Mouse (Mus musculus) G1E (cell line): ENCODE results near the gene Lims1. TPM values are rescaled to one million over a fixed set of nuclear protein-coding genes. Genes with fewer than 3 reads are reported as not detected.

ENCODE experiments used
- ATAC-seq: 2 replicates; pipeline ENCODE4 v1.8.0; 2016; ENCODE audit warnings: mild to moderate bottlenecking; ENCODE audit not compliant: insufficient number of reproducible peaks, poor library complexity, low FRiP score, severe bottlenecking; ENCODE audit errors: extremely low read depth
- DNase-seq: peaks from one replicate; pipeline ENCODE4 v3.0.0; 2012; ENCODE audit warnings: low spot score
- H3K27me3 ChIP-seq: 2 replicates; pipeline ENCODE4 v1.6.1; 2012; ENCODE audit warnings: mild to moderate bottlenecking, low read length, inconsistent platforms; ENCODE audit not compliant: insufficient read depth
- H3K36me3 ChIP-seq: replicated peaks from 2 replicates; pipeline ENCODE3; 2012; ENCODE audit warnings: mild to moderate bottlenecking, inconsistent platforms
- H3K4me1 ChIP-seq: 2 replicates; pipeline ENCODE4 v1.6.1; 2012; ENCODE audit warnings: low read depth, low read length, inconsistent platforms, mixed read lengths; ENCODE audit not compliant: insufficient read depth
- H3K4me3 ChIP-seq: 2 replicates; pipeline ENCODE4 v1.5.1; 2012; ENCODE audit warnings: low read depth, mild to moderate bottlenecking, inconsistent platforms, low read length, moderate library complexity, mixed read lengths
- H3K9me3 ChIP-seq: replicated peaks from 2 replicates; pipeline ENCODE4 v1.6.1; 2012; ENCODE audit warnings: inconsistent platforms
- CTCF ChIP-seq: IDR thresholded peaks from 2 replicates; pipeline ENCODE4 v1.5.1; 2012; ENCODE audit warnings: low read depth, low read length, inconsistent platforms, mixed read lengths
- GATA1 ChIP-seq: IDR thresholded peaks from 2 replicates; pipeline ENCODE4 v1.6.1; 2012; ENCODE audit warnings: borderline replicate concordance, low read length, inconsistent platforms, mixed read lengths
- GATA2 ChIP-seq: IDR thresholded peaks from 2 replicates; pipeline ENCODE4 v1.6.1; 2012; ENCODE audit warnings: low read depth, low read length, inconsistent platforms, borderline replicate concordance
- POLR2AphosphoS5 ChIP-seq: IDR thresholded peaks from 2 replicates; pipeline ENCODE4 v1.6.1; 2012; ENCODE audit warnings: low read depth, low read length, inconsistent platforms; ENCODE audit not compliant: insufficient replicate concordance
- TAL1 ChIP-seq: conservative IDR thresholded peaks from 2 replicates; pipeline ENCODE4 v1.6.1; 2012; ENCODE audit warnings: low read depth, low read length, inconsistent platforms, mixed read lengths
- polyA plus RNA-seq: library from polyadenylated mRNA; stranded (reverse); fragments of >175 nt; gene quantifications from 2 replicates; pipeline ENCODE4 v1.2.3, GENCODE M21; 2012
- total RNA-seq, 2 experiments: library from RNA; stranded (forward) in 1 of 2; stranded (reverse) in 1 of 2; fragments of 200-1000 nt in 1 of 2; fragments of >200 nt in 1 of 2; fragmentation: Nextera tagmentation in 1 of 2; gene quantifications; 2 replicates each; pipeline ENCODE4 v1.2.3; 2014 to 2017

Gene Lims1
- total and polyA plus RNA-seq, 3 experiments: 1.6 to 81.3 (median 64.7) TPM

- DNase-seq (no peak), ATAC-seq (no peak)
- H3K9me3 ChIP-seq: no peaks in the 10 kb centered on the region
- no peak overlapping the region for H3K4me3 ChIP-seq
- no peaks in the 10 kb centered on the region for H3K27me3 ChIP-seq
- no peak for TF ChIP-seq CTCF
- no peak for TF ChIP-seq POLR2AphosphoS5
- no peak for TF ChIP-seq GATA1
- no peak for TF ChIP-seq GATA2
- no peak for TF ChIP-seq TAL1
- peaks cover 22% of the 10 kb centered on the region for H3K4me1 ChIP-seq
- peaks cover 10% of the 10 kb centered on the region for H3K36me3 ChIP-seq
Measured at GRCm38 (mm10) chr10:58386997-58387396, 63.7 kb downstream of the Lims1 start.

GRCm38 (mm10) chr10:58388648-58389047 lies 65.4 kb downstream of the Lims1 start:
- H3K4me3 ChIP-seq: no peak overlapping the region
- TF ChIP-seq POLR2AphosphoS5 (no peak), GATA1 (no peak), GATA2 (no peak), CTCF (no peak), TAL1 (no peak)

DNA sequence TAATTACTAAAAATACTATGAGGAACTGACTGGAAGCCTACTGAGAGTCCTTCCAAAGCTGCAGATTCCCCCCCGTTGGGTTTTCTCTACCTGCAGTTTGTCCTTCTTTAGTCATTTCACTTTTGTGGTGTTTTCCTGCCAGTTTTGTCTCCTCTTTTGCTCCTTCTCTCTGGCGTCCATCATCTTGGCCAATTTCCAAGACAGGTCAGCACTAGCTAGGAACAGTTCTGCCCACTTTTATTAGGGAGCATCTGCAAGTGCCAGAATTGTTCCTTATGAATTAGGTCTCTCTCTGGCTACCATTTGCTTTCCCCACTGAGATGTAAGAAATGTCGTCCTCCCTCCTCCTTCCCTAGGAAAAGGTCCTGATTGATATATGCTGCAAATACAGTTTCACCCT lies 65.9 kb downstream of the Lims1 start:
- Histone ChIP-seq H3K9me3 (no peaks in the 10 kb centered on the region), H3K4me3 (no peak overlapping the region), H3K4me1 (peaks cover 9% of the 10 kb centered on the region), H3K27me3 (no peaks in the 10 kb centered on the region), H3K36me3 (peaks cover 16% of the 10 kb centered on the region)
- no peak for ATAC-seq
- no peak for DNase-seq
- TF ChIP-seq GATA1 (no peak), CTCF (no peak), TAL1 (no peak), GATA2 (no peak), POLR2AphosphoS5 (no peak)

More at GRCm38 (mm10) chr10:58388648-58389047, 65.4 kb downstream of the Lims1 start:
- Histone ChIP-seq H3K9me3 (no peaks in the 10 kb centered on the region), H3K36me3 (peaks cover 14% of the 10 kb centered on the region), H3K27me3 (no peaks in the 10 kb centered on the region), H3K4me1 (peaks cover 14% of the 10 kb centered on the region)
- DNase-seq (no peak), ATAC-seq (no peak)

DNA sequence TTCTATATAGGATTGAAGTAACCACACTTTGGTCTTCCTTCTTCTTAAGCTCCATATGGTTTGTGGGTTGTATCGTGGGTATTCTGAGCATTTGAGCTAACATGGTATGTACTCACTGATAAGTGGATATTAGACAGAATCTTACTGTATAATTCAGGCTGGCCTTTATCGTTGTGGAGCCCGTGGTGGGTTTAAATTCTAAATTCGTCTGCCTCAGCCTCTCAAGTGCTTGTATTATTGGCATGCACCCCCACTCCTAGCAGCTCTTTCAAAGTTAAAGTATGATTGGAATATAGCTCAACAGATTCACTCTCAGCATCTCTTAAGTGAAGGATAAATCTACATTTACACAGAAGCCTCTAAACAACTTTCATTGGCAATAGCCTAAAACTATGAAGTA lies 69.2 kb downstream of the Lims1 start:
- Histone ChIP-seq H3K27me3 (no peaks in the 10 kb centered on the region), H3K4me1 (peaks cover 4% of the 10 kb centered on the region; the same call in 1 of the 2 replicates), H3K4me3 (no peak overlapping the region), H3K9me3 (no peaks in the 10 kb centered on the region), H3K36me3 (peaks cover 22% of the 10 kb centered on the region)
- no peak for ATAC-seq
- TF ChIP-seq GATA1 (no peak), TAL1 (no peak), CTCF (no peak), POLR2AphosphoS5 (no peak)
- DNase-seq: no peak

DNA sequence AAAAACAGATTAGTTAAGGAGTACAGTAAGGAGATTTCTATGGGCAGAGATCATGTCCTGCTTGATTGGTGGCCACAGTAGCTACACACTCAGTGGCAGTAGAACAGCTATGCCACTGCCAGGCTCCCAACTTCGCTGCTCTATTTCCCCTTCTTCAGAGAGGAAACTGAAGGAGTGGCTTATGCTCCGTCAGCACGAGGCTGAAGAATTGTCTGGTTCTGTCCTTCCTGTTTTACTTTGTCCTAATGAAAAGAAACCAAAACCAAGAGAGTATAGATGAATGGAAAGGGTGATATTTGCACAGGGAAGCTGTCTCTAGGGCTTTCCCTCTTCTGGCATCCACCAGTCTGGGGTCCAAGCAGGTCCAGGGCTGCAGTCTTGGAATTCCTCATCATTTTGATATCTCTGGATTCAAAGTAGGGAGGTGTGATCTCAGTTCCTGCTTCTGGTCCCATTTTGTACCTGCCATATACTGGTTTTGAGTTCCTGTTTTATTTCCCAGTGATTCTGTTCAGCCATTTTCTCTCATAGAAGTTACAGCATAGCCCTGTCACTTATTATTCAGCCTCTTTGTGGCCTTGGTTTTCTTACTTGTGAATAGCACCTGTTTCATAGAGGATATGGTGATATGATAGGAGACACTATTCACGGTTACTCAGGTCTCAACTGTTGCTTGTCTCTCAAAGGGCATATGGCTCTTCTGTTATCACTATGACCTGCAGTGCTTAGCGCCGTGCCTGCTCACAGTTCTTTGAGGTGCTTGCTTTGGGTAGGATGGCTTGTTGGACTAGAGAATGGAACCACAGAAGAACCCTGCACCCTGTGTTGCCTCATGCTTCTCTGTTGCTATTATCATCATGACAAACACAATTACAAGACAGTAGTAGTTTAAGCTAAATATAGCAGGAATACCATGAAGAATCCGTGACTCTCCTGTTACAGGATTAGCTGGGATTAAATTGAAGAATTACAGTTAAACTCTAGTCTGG lies 70.1 kb downstream of the Lims1 start:
- Histone ChIP-seq H3K4me1 (peaks cover 4% of the 10 kb centered on the region; the same call in 1 of the 2 replicates), H3K9me3 (no peaks in the 10 kb centered on the region), H3K4me3 (no peak overlapping the region), H3K36me3 (peaks cover 25% of the 10 kb centered on the region), H3K27me3 (no peaks in the 10 kb centered on the region)
- DNase-seq (no peak), ATAC-seq (peak; percentile 28; the same call in 1 of the 2 replicates)
- TF ChIP-seq GATA2 (no peak), POLR2AphosphoS5 (no peak), CTCF (no peak), GATA1 (no peak), TAL1 (no peak)

GRCm38 (mm10) chr10:58394170-58394569 lies 70.9 kb downstream of the Lims1 start:
- H3K4me3 ChIP-seq: no peak overlapping the region
- H3K9me3 ChIP-seq: no peaks in the 10 kb centered on the region
- peaks cover 4% of the 10 kb centered on the region; the same call in 1 of the 2 replicates for H3K4me1 ChIP-seq
- peaks cover 29% of the 10 kb centered on the region for H3K36me3 ChIP-seq
- TF ChIP-seq GATA2 (no peak), CTCF (no peak), TAL1 (no peak), GATA1 (no peak), POLR2AphosphoS5 (no peak)
- no peak for ATAC-seq
- DNase-seq: no peak
- no peaks in the 10 kb centered on the region for H3K27me3 ChIP-seq
